ENCODE assay signal across 14 mouse cellular contexts in genomic region chr12:117449080-117449479, GRCm38 (mm10).
"Had no signal": no experiment of that assay in that cellular context is flagged by ENCODE, and none has a peak within 500 bp of the region (broad histone marks: within the 10 kb centered on the region; RNA-seq: fewer than 3 reads in every experiment).

No protein-coding gene starts in this region.

- H3K4me2 ChIP-seq: kidney, embryonic 15.5 days; liver, embryonic 11.5 days; lung, embryonic 14.5 days had no signal

- H3K27ac ChIP-seq: left cerebral cortex, adult 2 months; liver, embryonic 14.5 days; macrophage had no signal

- ATAC-seq: liver, postnatal 0 days; lung, postnatal 0 days had no signal

- H3K36me3 ChIP-seq: kidney, embryonic 15.5 days had no signal

- H3K4me3 ChIP-seq: kidney, embryonic 15.5 days; left cerebral cortex, adult 2 months had no signal

- H3K27me3 ChIP-seq: kidney, embryonic 15.5 days had no signal

- H3K9me3 ChIP-seq: kidney, embryonic 15.5 days had no signal

- DNase-seq: kidney, postnatal 10 days; kidney, postnatal 36 days; layer of hippocampus, postnatal 36 days; liver, postnatal 0 days; lung, embryonic 14.5 days; midbrain, embryonic 14.5 days; thymus, adult 18-20 months; thymus, postnatal 36 days had no signal

- H3K9ac ChIP-seq: kidney, embryonic 15.5 days; liver, embryonic 14.5 days; liver, postnatal 0 days; lung, embryonic 14.5 days had no signal
